Mouse (Mus musculus) lung, adult 2 months (tissue): ENCODE measurements around the gene Zfp568.

ENCODE experiments used
- CTCF ChIP-seq: fragments of 200-500 bp; IDR thresholded peaks from 2 replicates; pipeline ENCODE4 v1.5.1; 2011; ENCODE audit warnings: mild to moderate bottlenecking, low read length, control low read depth; ENCODE audit not compliant: insufficient read depth
- POLR2A ChIP-seq: fragments of 200-500 bp; IDR thresholded peaks from 2 replicates; pipeline ENCODE4 v1.6.1; 2011; ENCODE audit warnings: low read depth, mild to moderate bottlenecking, control low read depth, low read length, borderline replicate concordance; ENCODE audit errors: extremely low read depth

GRCm38 (mm10) chr7:30025358-30025757 is 41.6 kb downstream of the Zfp568 start:
- TF ChIP-seq POLR2A, result no peak
- TF ChIP-seq CTCF, result no peak
